Mouse (Mus musculus): Measurements from ENCODE around the gene Vwc2l. TPM values are rescaled to one million over a fixed set of nuclear protein-coding genes. Genes with fewer than 3 reads are reported as not detected.

The Vwc2l gene
- polyA plus RNA-seq (2012; rRNA removed) = not detected in 2 replicates

DNA sequence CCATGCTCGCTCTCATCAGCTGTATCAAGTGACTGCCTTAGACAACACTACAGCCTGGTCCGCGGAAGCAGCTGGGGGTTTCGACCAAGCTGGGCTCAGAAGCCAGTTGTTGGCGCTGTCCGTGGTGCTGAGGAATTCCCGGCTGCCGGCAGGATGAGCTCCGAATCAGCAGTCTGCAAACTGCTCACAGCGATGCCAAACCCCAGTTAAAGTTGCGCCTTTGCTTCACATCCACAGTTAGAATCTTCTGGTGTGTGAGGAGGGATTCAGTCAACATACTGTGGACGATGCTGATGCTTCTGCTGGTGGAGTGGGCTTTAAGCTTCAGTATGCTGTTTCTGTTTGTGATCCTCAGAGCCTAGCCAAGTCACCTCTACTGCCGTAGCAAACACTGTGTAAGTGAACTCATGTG lies at the start of gene Vwc2l:
Gene Vwc2l, plus strand, starts transcription at position 61 of the 412 bp plus-strand sequence.

Data from ovary, adult 2 months (tissue).